Mouse (Mus musculus): ENCODE data around the gene Bcl11b. TPM values are rescaled to one million over a fixed set of nuclear protein-coding genes. Genes with fewer than 3 reads are reported as not detected.

Bcl11b gene
- total and polyA plus RNA-seq, 3 experiments = 0.77 to 1.3 (median 1.1) TPM

- Histone ChIP-seq H3K27me3 (ENCODE audit: control insufficient read depth, insufficient read depth, low read length) (no peaks in the 10 kb centered on the region; the same call in 1 of the 2 replicates), H3K27ac (no peak overlapping the region), H3K4me1 (ENCODE audit: control insufficient read depth, insufficient read depth, low read length) (no peaks in the 10 kb centered on the region), H3K79me2 (replicated peaks; ENCODE audit: control insufficient read depth, insufficient read depth, low read length) (no peaks in the 10 kb centered on the region), H3K9ac (ENCODE audit: low read depth, low read length) (no peak overlapping the region), H3K36me3 (ENCODE audit: control insufficient read depth, insufficient read depth, low read length) (no peaks in the 10 kb centered on the region), H3K4me3 (no peak overlapping the region)
- DNase-seq = no peak
- 77% methylated on average over 13 of the region's 13 CpGs for WGBS
- no peak for TF ChIP-seq CTCF (IDR thresholded peaks at IDR 0.05)
- TF ChIP-seq POLR2A (IDR thresholded peaks at IDR 0.05; ENCODE audit: insufficient read depth, low read depth, low read length) = no peak
- TF ChIP-seq EP300 (IDR thresholded peaks at IDR 0.05; ENCODE audit: insufficient read depth, low read depth, low read length) = no peak
- intact Hi-C loops (cut with DNase I) = no loop called here
Measured at GRCm38 (mm10) chr12:108035412-108036078, 32.1 kb upstream of the Bcl11b start.

- WGBS = 64% methylated on average over 15 of the region's 15 CpGs
- TF ChIP-seq POLR2A (IDR thresholded peaks at IDR 0.05; ENCODE audit: insufficient read depth, low read depth, low read length) (no peak), EP300 (IDR thresholded peaks at IDR 0.05; ENCODE audit: insufficient read depth, low read depth, low read length) (no peak), CTCF (IDR thresholded peaks at IDR 0.05) (no peak)
- Histone ChIP-seq H3K9ac (ENCODE audit: low read depth, low read length) (no peak overlapping the region), H3K27me3 (ENCODE audit: control insufficient read depth, insufficient read depth, low read length) (no peaks in the 10 kb centered on the region), H3K79me2 (replicated peaks; ENCODE audit: control insufficient read depth, insufficient read depth, low read length) (no peaks in the 10 kb centered on the region), H3K4me1 (ENCODE audit: control insufficient read depth, insufficient read depth, low read length) (no peaks in the 10 kb centered on the region), H3K27ac (no peak overlapping the region), H3K36me3 (ENCODE audit: control insufficient read depth, insufficient read depth, low read length) (no peaks in the 10 kb centered on the region), H3K4me3 (no peak overlapping the region)
- DNase-seq = no peak
- intact Hi-C loops (cut with DNase I) = no loop called here
Measured at GRCm38 (mm10) chr12:108022835-108023615, 19.6 kb upstream of the Bcl11b start.

- H3K36me3 ChIP-seq (ENCODE audit: control insufficient read depth, insufficient read depth, low read length) = no peaks in the 10 kb centered on the region
- H3K79me2 ChIP-seq (replicated peaks; ENCODE audit: control insufficient read depth, insufficient read depth, low read length) = no peaks in the 10 kb centered on the region
- no peaks in the 10 kb centered on the region for H3K4me1 ChIP-seq (ENCODE audit: control insufficient read depth, insufficient read depth, low read length)
- 69% methylated on average over 12 of the region's 12 CpGs for WGBS
- no peak overlapping the region for H3K9ac ChIP-seq (ENCODE audit: low read depth, low read length)
- no peak for DNase-seq
- intact Hi-C loops (cut with DNase I) = no loop called here
- no peaks in the 10 kb centered on the region for H3K27me3 ChIP-seq (ENCODE audit: control insufficient read depth, insufficient read depth, low read length)
- TF ChIP-seq POLR2A (IDR thresholded peaks at IDR 0.05; ENCODE audit: insufficient read depth, low read depth, low read length) (no peak), EP300 (IDR thresholded peaks at IDR 0.05; ENCODE audit: insufficient read depth, low read depth, low read length) (no peak), CTCF (IDR thresholded peaks at IDR 0.05) (no peak)
- H3K27ac ChIP-seq = no peak overlapping the region
- no peak overlapping the region for H3K4me3 ChIP-seq
Measured at GRCm38 (mm10) chr12:108012003-108012402, 8.6 kb upstream of the Bcl11b start.

DNA sequence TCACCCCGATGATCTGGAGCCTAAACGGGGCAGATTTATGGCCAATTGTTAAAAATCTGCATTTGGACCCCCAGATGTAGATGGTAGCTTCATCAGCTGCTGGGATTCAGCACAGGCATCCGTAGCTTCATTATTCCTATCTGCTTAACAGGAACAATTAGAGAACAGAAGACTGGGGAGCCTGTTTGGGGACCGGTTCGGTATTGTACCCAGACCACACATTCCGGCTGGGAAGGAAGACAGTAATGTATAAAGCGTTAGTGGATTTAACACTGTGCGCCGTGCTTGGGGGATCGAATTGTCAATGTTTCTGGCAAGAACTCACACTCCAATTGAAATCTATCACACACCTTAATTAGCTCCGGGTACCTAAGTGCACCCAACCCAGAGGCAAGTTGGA is 6.9 kb upstream of the Bcl11b start:
- 80% methylated on average over 11 of the region's 11 CpGs for WGBS
- no peak for DNase-seq
- Histone ChIP-seq H3K4me1 (ENCODE audit: control insufficient read depth, insufficient read depth, low read length) (no peaks in the 10 kb centered on the region), H3K27ac (no peak overlapping the region), H3K4me3 (no peak overlapping the region), H3K79me2 (replicated peaks; ENCODE audit: control insufficient read depth, insufficient read depth, low read length) (no peaks in the 10 kb centered on the region), H3K36me3 (ENCODE audit: control insufficient read depth, insufficient read depth, low read length) (no peaks in the 10 kb centered on the region), H3K27me3 (ENCODE audit: control insufficient read depth, insufficient read depth, low read length) (peaks cover 2% of the 10 kb centered on the region; the same call in 1 of the 2 replicates), H3K9ac (ENCODE audit: low read depth, low read length) (no peak overlapping the region)
- intact Hi-C loops (cut with DNase I) = no loop called here
- TF ChIP-seq CTCF (IDR thresholded peaks at IDR 0.05) (no peak), POLR2A (IDR thresholded peaks at IDR 0.05; ENCODE audit: insufficient read depth, low read depth, low read length) (no peak), EP300 (IDR thresholded peaks at IDR 0.05; ENCODE audit: insufficient read depth, low read depth, low read length) (no peak)

- H3K4me3 ChIP-seq = no peak overlapping the region
- no peaks in the 10 kb centered on the region for H3K79me2 ChIP-seq (replicated peaks; ENCODE audit: control insufficient read depth, insufficient read depth, low read length)
- no peaks in the 10 kb centered on the region for H3K4me1 ChIP-seq (ENCODE audit: control insufficient read depth, insufficient read depth, low read length)
- TF ChIP-seq EP300 (IDR thresholded peaks at IDR 0.05; ENCODE audit: insufficient read depth, low read depth, low read length) (no peak), POLR2A (IDR thresholded peaks at IDR 0.05; ENCODE audit: insufficient read depth, low read depth, low read length) (no peak), CTCF (IDR thresholded peaks at IDR 0.05) (no peak)
- H3K36me3 ChIP-seq (ENCODE audit: control insufficient read depth, insufficient read depth, low read length) = no peaks in the 10 kb centered on the region
- DNase-seq = no peak
- no peak overlapping the region for H3K27ac ChIP-seq
- peaks cover 11% of the 10 kb centered on the region; the same call in 1 of the 2 replicates for H3K27me3 ChIP-seq (ENCODE audit: control insufficient read depth, insufficient read depth, low read length)
- 26% methylated on average over 4 of the region's 4 CpGs for WGBS
- H3K9ac ChIP-seq (ENCODE audit: low read depth, low read length) = no peak overlapping the region
- intact Hi-C loops (cut with DNase I) = no loop called here
Measured at GRCm38 (mm10) chr12:108009156-108009555, 5.8 kb upstream of the Bcl11b start.
